Mouse (Mus musculus) gastrocnemius, postnatal 14 days (tissue): ENCODE results near the gene 0610037L13Rik. TPM values are rescaled to one million over a fixed set of nuclear protein-coding genes. Genes with fewer than 3 reads are reported as not detected.

Source experiments
- DNase-seq: peaks from one replicate; pipeline ENCODE4 v3.0.0; 2021; ENCODE audit warnings: mixed read lengths
- intact Hi-C: fragments of 180-260 bp; cut with DNase I; formaldehyde crosslinking; loops from one replicate; pipeline ENCODE4 v1.15.1; 2025; ENCODE audit warnings: low total_unique reads
- total RNA-seq, 2 experiments: library from RNA; stranded (reverse); gene quantifications; 2 replicates each; pipeline ENCODE4 v1.2.3; 2021

Gene 0610037L13Rik
- total RNA-seq, 2 experiments from 2014 or later = 52.8 to 60.5 TPM

- intact Hi-C loops = no loop called here
- DNase-seq = no peak
These were observed 14.6 kb downstream of the 0610037L13Rik start for GRCm38 (mm10) chr4:107904252-107904651.

- intact Hi-C loops = no loop called here
- no peak for DNase-seq
These were observed 16.9 kb downstream of the 0610037L13Rik start for GRCm38 (mm10) chr4:107906561-107906960.

- intact Hi-C loops = no loop called here
- DNase-seq = no peak
These were observed 20.4 kb downstream of the 0610037L13Rik start for GRCm38 (mm10) chr4:107910020-107910419.

GRCm38 (mm10) chr4:107920336-107920735 lies 30.7 kb downstream of the 0610037L13Rik start:
- no peak for DNase-seq
- intact Hi-C loops = no loop called here

- intact Hi-C loops = no loop called here
- peak; percentile 31 for DNase-seq
These were observed 31.6 kb downstream of the 0610037L13Rik start for GRCm38 (mm10) chr4:107921152-107921695.

- intact Hi-C loops = no loop called here
- no peak for DNase-seq
These were observed 32.3 kb downstream of the 0610037L13Rik start for GRCm38 (mm10) chr4:107921952-107922351.

- peak; percentile 96 for DNase-seq
- intact Hi-C loops = no loop called here
These were observed 33.7 kb downstream of the 0610037L13Rik start, which contains the start of gene Cpt2 for GRCm38 (mm10) chr4:107923145-107923802. Gene Cpt2 (minus strand): TSS chr4:107923610.

- intact Hi-C loops = no loop called here
- DNase-seq = no peak
These were observed 34.2 kb downstream of the 0610037L13Rik start for GRCm38 (mm10) chr4:107923803-107924194.

GRCm38 (mm10) chr4:107928269-107928668 lies 38.7 kb downstream of the 0610037L13Rik start:
- no peak for DNase-seq
- intact Hi-C loops = no loop called here

GRCm38 (mm10) chr4:107928726-107929125 lies 39.1 kb downstream of the 0610037L13Rik start:
- intact Hi-C loops = no loop called here
- no peak for DNase-seq

- intact Hi-C loops = no loop called here
- no peak for DNase-seq
These were observed 41.8 kb downstream of the 0610037L13Rik start for GRCm38 (mm10) chr4:107931453-107931852.

- intact Hi-C loops = no loop called here
- no peak for DNase-seq
These were observed 43.6 kb downstream of the 0610037L13Rik start for GRCm38 (mm10) chr4:107933239-107933638.

GRCm38 (mm10) chr4:107935254-107935653 lies 45.6 kb downstream of the 0610037L13Rik start:
- no peak for DNase-seq
- intact Hi-C loops = no loop called here

GRCm38 (mm10) chr4:107937338-107937737 lies 47.7 kb downstream of the 0610037L13Rik start:
- intact Hi-C loops = no loop called here
- DNase-seq = peak; percentile 74

GRCm38 (mm10) chr4:107938124-107938523 lies 48.5 kb downstream of the 0610037L13Rik start:
- intact Hi-C loops = no loop called here
- DNase-seq = no peak

- intact Hi-C loops = no loop called here
These were observed 53.1 kb downstream of the 0610037L13Rik start for GRCm38 (mm10) chr4:107942741-107943140.

GRCm38 (mm10) chr4:107944141-107944540 lies 54.5 kb downstream of the 0610037L13Rik start:
- intact Hi-C loops = no loop called here
- DNase-seq = no peak

More at GRCm38 (mm10) chr4:107942741-107943140, 53.1 kb downstream of the 0610037L13Rik start:
- peak; percentile 24 for DNase-seq
